Mouse (Mus musculus) stomach, embryonic 15.5 days (tissue): ENCODE results near the gene Ltbp4. TPM values are rescaled to one million over a fixed set of nuclear protein-coding genes. Genes with fewer than 3 reads are reported as not detected.
A peak's percentile ranks its signal among the peaks of the same experiment; 100 is the strongest.

ENCODE experiments used
- ATAC-seq: fragments of 200-750 bp; cut with Nextera tagmentation; 2 replicates; pipeline ENCODE4 v1.8.0; 2017; ENCODE audit warnings: low read depth, moderate number of reproducible peaks, moderate TSS enrichment; ENCODE audit not compliant: insufficient read depth, low FRiP score
- H3K27ac ChIP-seq: fragments of 300-500 bp; sonication (generic); 2 replicates; pipeline ENCODE4 v1.5.1; 2015; ENCODE audit warnings: mild to moderate bottlenecking, inconsistent platforms
- H3K27me3 ChIP-seq: fragments of 300-500 bp; sonication (generic); replicated peaks from 2 replicates; pipeline ENCODE4 v1.6.1; 2015; ENCODE audit warnings: inconsistent platforms
- H3K36me3 ChIP-seq: fragments of 300-500 bp; sonication (generic); 2 replicates; pipeline ENCODE4 v1.6.1; 2015; ENCODE audit warnings: inconsistent platforms
- H3K4me1 ChIP-seq: fragments of 300-500 bp; sonication (generic); 2 replicates; pipeline ENCODE4 v1.6.1; 2015; ENCODE audit warnings: inconsistent platforms
- H3K4me2 ChIP-seq: fragments of 300-500 bp; sonication (generic); 2 replicates; pipeline ENCODE4 v1.6.1; 2015; ENCODE audit warnings: mild to moderate bottlenecking, inconsistent platforms
- H3K4me3 ChIP-seq: fragments of 300-500 bp; sonication (generic); replicated peaks from 2 replicates; pipeline ENCODE4 v1.5.1; 2015; ENCODE audit warnings: inconsistent platforms
- H3K9ac ChIP-seq: fragments of 300-500 bp; sonication (generic); 2 replicates; pipeline ENCODE4 v1.6.1; 2015; ENCODE audit warnings: inconsistent platforms
- H3K9me3 ChIP-seq: fragments of 300-500 bp; sonication (generic); 2 replicates; pipeline ENCODE4 v1.6.1; 2016; ENCODE audit warnings: inconsistent platforms
- WGBS: fragments of 180-500 bp; shearing (Covaris S2); methylation state at CpG from one replicate; pipeline ENCODE4 v1.1.7; 2015; 5-methylcytosine and 5-hydroxymethylcytosine counted together
- polyA plus RNA-seq: library from polyadenylated mRNA; unstranded; fragments of >200 nt; fragmentation: Nextera tagmentation; extraction: Ambion mirVana; gene quantifications from 2 replicates; pipeline ENCODE4 v1.2.1, GENCODE M21; 2015

Gene Ltbp4
- polyA plus RNA-seq, 1 experiment from 2014 or later = 154 TPM

DNA sequence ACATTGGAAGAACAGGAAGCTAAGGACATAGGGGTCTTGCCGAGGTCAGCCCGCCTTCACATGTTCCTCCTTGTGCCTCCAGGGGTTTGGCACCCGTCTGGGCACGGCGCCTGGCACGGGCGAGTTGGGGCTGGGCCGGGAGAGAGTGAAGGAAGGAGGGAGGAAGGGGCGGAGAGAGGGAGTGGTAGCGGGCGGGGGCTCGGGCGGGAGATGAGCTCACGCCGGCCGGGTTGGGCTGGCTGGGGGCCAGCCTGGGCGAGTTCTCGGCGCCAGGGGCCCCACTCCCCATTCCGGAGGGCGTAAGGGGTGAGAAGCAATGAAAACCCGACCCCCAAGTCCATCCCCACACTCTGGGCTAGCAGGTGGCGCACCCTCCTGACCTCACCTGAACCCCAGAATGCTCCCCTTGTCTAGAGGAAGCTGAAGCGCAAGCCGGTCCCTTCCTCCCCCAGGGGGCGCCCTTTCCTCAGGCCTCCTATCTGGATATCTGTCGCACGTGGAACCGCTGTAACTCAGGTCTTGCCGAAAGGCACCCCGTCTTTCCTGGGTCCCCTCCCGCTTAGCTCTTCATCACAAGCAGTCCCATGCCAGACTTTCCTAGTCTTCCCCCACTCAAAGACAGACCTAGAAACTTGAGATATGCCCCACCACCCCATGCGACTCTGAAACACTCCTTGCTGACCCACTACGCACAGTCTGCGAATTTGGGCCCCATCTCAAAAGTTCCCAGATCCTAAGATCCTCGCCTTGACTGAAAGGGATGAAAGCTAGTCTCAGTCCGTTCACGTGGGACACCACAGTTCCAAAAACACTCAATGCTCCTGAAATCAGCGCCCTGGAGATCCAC, 4.9 kb downstream of the Ltbp4 start:
- H3K4me2 ChIP-seq = peak overlapping the region; percentile 89
- peaks cover 29% of the 10 kb centered on the region for H3K27me3 ChIP-seq
- peaks cover 62% of the 10 kb centered on the region for H3K4me1 ChIP-seq
- H3K36me3 ChIP-seq = peaks cover under 1% of the 10 kb centered on the region; the same call in 1 of the 2 replicates
- H3K27ac ChIP-seq = peak overlapping the region; percentile 95
- no peaks in the 10 kb centered on the region for H3K9me3 ChIP-seq
- peak overlapping the region; percentile 85 for H3K9ac ChIP-seq
- 1% methylated on average over 33 of the region's 39 CpGs for WGBS
- ATAC-seq = peak; percentile 11; the same call in 1 of the 2 replicates
- H3K4me3 ChIP-seq = peak overlapping the region; percentile 71

DNA sequence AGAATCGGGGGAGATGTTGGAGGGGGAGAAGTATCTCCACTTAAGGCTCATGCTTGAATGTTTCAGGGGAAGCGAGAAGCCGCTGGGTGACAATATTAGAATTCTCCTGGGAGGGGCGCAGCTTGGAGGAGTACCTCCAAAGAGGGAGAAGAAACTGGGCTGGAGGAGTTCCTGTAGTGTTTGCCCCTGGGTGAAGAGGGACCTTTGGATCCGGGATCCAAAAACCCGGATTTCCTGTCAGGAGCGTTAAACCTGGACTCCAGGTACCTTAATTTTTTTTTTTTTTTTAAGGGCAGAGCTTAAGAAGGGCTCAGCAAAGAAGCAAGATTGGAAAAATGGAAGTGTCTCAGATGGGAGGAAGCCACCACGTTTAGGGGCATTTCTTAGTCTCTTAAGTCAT, 5.6 kb downstream of the Ltbp4 start:
- H3K4me2 ChIP-seq = peak overlapping the region; percentile 89
- no peak for ATAC-seq
- peak overlapping the region; percentile 95 for H3K27ac ChIP-seq
- WGBS = 2% methylated on average over 8 of the region's 8 CpGs
- peaks cover 30% of the 10 kb centered on the region for H3K27me3 ChIP-seq
- H3K4me1 ChIP-seq = peaks cover 55% of the 10 kb centered on the region
- peak overlapping the region; percentile 85 for H3K9ac ChIP-seq
- H3K4me3 ChIP-seq = peak overlapping the region; percentile 71
- H3K9me3 ChIP-seq = no peaks in the 10 kb centered on the region
- peaks cover 8% of the 10 kb centered on the region for H3K36me3 ChIP-seq

DNA sequence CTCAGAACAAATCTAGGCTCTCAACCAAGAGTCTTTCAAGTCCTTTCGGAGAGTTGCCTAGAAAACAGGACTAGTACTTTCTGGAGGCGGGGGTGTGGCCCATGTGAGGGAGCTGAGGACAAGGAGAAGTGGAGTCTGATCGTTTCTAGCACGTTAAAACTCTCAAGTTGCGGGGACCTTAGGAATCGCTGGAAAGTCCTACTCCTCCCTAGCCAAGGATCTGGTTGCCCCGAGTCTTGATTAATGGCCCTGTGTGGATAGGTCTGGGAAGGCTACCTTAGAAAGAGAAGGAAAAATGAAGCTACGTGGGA, 6.0 kb downstream of the Ltbp4 start:
- peak overlapping the region; percentile 85; the same call in 1 of the 2 replicates for H3K9ac ChIP-seq
- H3K4me3 ChIP-seq = peak overlapping the region; percentile 71
- H3K4me1 ChIP-seq = peaks cover 54% of the 10 kb centered on the region
- H3K27me3 ChIP-seq = peaks cover 32% of the 10 kb centered on the region
- H3K27ac ChIP-seq = peak overlapping the region; percentile 95
- H3K36me3 ChIP-seq = peaks cover 8% of the 10 kb centered on the region
- WGBS = 0% methylated on average over 8 of the region's 8 CpGs
- no peak for ATAC-seq
- peak overlapping the region; percentile 89 for H3K4me2 ChIP-seq
- no peaks in the 10 kb centered on the region for H3K9me3 ChIP-seq

DNA sequence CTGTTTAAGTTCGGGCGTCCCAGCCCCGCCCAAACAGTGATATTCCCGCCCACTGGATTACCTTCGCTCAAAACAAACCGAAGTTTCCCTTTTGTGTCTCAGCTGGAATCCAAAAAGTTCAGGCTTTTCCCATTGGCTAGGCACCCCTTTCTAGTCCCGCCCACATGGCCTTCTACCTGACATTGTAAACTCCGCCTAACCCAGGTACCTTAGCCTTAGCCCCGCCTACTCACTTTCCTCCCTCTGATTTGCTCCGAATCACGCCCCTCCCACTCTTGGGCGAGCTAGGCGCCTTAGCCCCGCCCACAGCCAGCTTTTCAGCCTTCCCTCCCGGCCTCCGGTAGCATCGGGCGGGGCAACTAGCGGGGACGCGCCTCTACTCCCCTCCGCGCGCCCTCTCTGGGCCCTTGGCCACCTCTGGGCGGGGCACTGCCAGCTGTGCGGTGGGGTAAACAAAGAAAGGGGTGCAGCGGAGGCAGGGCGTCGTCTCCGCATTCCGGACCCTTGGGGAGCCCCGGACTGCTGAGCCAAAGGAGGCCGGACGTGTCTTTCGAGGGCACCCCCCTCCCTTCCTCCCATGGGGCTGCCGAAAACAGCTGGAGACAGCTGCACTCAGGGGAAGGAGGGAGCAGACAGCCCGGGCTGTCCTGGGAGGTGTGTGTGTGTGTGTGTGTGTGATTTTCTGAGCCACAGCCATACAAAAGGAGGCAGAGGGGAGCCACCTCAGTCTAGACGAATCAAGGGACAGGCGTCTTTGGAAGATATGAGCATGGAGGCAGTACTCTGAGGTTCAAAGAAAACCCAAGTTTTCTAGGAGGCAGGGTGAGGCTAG, 6.6 kb downstream of the Ltbp4 start:
- ATAC-seq = peak; percentile 53
- peak overlapping the region; percentile 71 for H3K4me3 ChIP-seq
- peaks cover 27% of the 10 kb centered on the region; the same call in 1 of the 2 replicates for H3K27me3 ChIP-seq
- peaks cover 51% of the 10 kb centered on the region for H3K4me1 ChIP-seq
- peak overlapping the region; percentile 95 for H3K27ac ChIP-seq
- H3K36me3 ChIP-seq = peaks cover 8% of the 10 kb centered on the region
- H3K9ac ChIP-seq = no peak overlapping the region
- no peaks in the 10 kb centered on the region for H3K9me3 ChIP-seq
- under 1% methylated on average over 39 of the region's 39 CpGs for WGBS
- H3K4me2 ChIP-seq = peak overlapping the region; percentile 89

DNA sequence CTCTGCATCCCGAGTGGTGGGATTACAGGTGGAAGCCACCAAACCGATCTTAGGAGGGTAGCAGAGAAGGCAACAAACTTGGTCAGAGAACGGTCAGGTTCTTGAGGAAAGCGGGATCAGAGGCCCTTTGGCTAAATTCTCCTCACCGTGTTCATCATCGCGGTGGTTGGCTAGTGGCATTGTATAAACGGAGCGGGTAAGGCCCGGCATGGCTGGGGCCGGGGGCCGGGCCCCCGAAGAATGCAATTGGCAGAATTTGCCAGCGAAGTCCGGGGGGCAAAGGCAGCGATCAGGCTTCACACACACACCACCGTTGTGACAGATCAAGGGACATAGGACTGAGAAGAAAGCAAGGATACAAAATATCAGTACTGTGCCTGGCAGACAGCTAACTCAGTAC, 7.5 kb downstream of the Ltbp4 start:
- H3K36me3 ChIP-seq = peaks cover 8% of the 10 kb centered on the region
- WGBS = 27% methylated on average over 17 of the region's 17 CpGs
- H3K9ac ChIP-seq = no peak overlapping the region
- H3K27ac ChIP-seq = peak overlapping the region; percentile 95
- H3K9me3 ChIP-seq = no peaks in the 10 kb centered on the region
- no peak for ATAC-seq
- peak overlapping the region; percentile 71 for H3K4me3 ChIP-seq
- peaks cover 50% of the 10 kb centered on the region for H3K4me1 ChIP-seq
- H3K27me3 ChIP-seq = peaks cover 27% of the 10 kb centered on the region; the same call in 1 of the 2 replicates
- H3K4me2 ChIP-seq = peak overlapping the region; percentile 89

DNA sequence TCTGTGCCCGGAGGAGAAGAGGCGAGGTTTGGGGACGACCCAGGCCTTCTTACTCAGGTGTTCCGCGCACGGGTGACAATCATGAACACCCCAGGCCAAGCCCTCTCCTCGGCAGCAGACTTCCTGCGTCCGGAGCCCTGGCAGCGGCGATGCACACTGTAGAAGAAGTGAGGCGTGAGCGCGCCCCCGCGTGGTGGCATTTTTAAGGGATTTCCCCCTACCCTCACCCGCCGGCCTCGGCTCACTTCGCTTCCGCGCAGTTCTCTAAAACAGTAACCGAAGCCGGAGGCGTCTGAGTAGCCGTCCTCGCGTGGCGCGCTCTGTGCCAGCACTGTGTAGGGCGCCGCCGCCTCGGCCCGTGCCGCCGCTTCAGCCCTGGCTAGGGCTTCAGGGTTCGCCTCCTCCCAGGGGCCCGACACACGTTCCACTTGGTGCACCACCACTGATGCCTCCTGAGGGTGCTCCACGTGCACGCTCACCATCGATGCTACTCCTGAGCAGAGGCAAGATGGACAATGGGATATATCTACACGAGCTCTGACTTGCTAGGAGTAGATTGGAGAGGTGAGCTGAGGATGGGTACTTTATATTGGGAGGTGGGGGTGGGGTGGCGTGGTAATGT, 8.1 kb downstream of the Ltbp4 start:
- no peaks in the 10 kb centered on the region for H3K9me3 ChIP-seq
- H3K27me3 ChIP-seq = peaks cover 23% of the 10 kb centered on the region; the same call in 1 of the 2 replicates
- H3K4me2 ChIP-seq = peak overlapping the region; percentile 89
- H3K4me1 ChIP-seq = peaks cover 45% of the 10 kb centered on the region
- 9% methylated on average over 45 of the region's 45 CpGs for WGBS
- H3K36me3 ChIP-seq = peaks cover 8% of the 10 kb centered on the region
- peak overlapping the region; percentile 71 for H3K4me3 ChIP-seq
- H3K27ac ChIP-seq = peak overlapping the region; percentile 41; the same call in 1 of the 2 replicates
- ATAC-seq = no peak
- H3K9ac ChIP-seq = no peak overlapping the region

DNA sequence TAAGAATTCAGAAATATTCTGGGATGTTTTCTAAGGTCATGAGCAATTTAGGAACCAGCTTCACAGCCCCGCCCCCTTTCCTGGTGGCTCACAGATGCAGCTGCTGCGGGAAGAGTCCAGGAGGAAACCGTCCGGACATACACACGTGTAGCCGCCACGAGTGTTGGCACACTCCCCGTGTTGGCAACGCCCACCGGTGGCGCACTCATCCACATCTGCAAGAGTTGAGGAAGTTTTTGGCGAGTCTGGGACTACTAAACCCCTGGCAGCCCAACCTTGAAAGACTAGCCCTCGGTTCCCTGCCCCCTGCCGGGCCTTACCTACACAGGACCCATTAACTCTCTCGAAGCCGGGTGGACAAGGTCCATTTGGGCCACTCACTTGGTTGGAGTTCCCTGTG, 8.8 kb downstream of the Ltbp4 start:
- peaks cover 37% of the 10 kb centered on the region for H3K4me1 ChIP-seq
- no peak for ATAC-seq
- no peak overlapping the region for H3K27ac ChIP-seq
- no peak overlapping the region for H3K9ac ChIP-seq
- no peak overlapping the region for H3K4me3 ChIP-seq
- H3K4me2 ChIP-seq = no peak overlapping the region; the same call in 1 of the 2 replicates
- H3K36me3 ChIP-seq = peaks cover 13% of the 10 kb centered on the region
- H3K9me3 ChIP-seq = no peaks in the 10 kb centered on the region
- peaks cover 20% of the 10 kb centered on the region; the same call in 1 of the 2 replicates for H3K27me3 ChIP-seq
- 36% methylated on average over 16 of the region's 16 CpGs for WGBS

DNA sequence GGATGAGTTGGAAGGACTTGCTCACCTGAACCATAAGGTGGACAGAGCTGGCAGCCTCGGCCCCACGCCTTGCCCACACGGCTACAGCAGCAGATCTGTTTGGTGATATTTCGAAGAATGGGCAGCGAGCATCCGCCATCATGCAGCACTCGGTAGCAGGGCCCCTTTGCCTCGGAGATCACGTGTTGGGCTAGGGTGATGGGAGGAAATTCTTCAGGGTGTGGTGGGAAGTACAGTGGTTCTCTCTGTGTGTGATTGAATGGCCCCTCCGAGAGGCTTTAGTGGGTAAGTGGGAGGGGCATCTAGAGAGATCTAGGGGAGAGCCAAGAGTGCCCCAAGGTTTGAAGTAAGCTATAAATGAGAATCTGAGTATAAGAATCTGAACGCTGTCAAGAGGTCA, 9.3 kb downstream of the Ltbp4 start:
- H3K27ac ChIP-seq = no peak overlapping the region
- peaks cover 15% of the 10 kb centered on the region; the same call in 1 of the 2 replicates for H3K27me3 ChIP-seq
- H3K4me1 ChIP-seq = peaks cover 32% of the 10 kb centered on the region
- H3K9me3 ChIP-seq = no peaks in the 10 kb centered on the region
- no peak for ATAC-seq
- H3K4me3 ChIP-seq = no peak overlapping the region
- H3K9ac ChIP-seq = no peak overlapping the region
- H3K4me2 ChIP-seq = no peak overlapping the region
- H3K36me3 ChIP-seq = peaks cover 17% of the 10 kb centered on the region
- WGBS = 79% methylated on average over 11 of the region's 11 CpGs

DNA sequence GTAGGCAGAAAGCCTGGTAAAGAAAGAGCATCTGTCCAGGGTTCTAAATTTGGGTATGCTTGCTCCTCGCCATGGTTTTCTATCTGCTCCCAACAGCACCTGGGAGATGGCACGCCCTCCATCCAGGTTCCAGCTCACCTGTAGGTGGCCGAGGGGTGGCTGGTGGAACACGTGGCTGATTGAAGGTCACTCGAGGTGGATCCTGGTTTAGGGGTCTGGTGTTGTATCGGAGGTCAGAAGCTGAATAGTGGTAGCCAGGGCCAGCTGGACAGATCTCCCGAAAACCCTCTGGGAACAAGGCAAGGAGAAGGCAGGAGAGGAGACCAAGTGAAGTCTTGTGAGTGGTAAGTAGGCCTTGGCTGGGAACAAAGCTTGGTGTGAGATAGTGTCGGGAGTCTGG, 10.0 kb downstream of the Ltbp4 start:
- H3K4me3 ChIP-seq = no peak overlapping the region
- WGBS = 95% methylated on average over 8 of the region's 8 CpGs
- peaks cover 29% of the 10 kb centered on the region for H3K4me1 ChIP-seq
- H3K4me2 ChIP-seq = no peak overlapping the region
- no peak overlapping the region for H3K9ac ChIP-seq
- H3K27ac ChIP-seq = no peak overlapping the region
- H3K9me3 ChIP-seq = no peaks in the 10 kb centered on the region
- H3K27me3 ChIP-seq = peaks cover 13% of the 10 kb centered on the region; the same call in 1 of the 2 replicates
- peaks cover 22% of the 10 kb centered on the region for H3K36me3 ChIP-seq
- ATAC-seq = no peak

DNA sequence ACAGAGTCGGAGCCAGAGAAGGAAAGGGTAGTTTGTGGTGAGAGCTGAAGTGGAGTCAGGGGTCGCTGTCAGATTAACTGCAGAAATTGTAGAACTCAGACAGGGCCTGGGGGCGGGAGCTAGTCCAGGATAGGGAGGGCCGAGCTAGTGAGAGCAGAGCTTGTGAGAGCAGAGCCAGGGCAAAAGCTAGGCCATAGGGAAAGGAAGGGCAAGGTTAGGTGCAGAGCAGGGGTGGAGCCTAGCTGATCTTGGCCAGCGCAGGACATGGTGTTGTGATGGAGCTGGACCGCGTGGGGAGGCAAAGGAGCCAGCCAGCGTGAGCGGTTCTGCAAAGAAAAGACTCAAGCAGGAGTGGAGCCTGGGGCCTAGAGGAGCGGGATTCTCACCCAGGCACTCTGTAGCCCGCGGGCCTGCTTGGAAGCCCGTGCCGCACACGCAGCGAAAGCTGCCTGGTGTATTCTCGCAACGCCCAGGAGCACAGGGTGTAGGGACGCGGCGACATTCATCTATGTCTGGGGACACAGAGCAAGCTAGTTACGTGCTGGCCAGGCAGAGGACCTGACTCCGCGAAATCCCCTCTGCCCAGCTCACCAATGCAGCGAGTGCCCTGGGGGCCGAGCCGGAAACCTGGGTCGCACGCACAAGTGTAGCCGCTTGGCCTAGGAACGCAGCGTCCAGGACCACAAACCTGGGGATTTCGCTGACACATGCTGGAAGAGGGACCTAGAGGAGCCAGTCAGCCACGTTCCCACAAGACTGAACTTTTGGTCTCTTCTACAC, 11.2 kb downstream of the Ltbp4 start:
- ATAC-seq = no peak
- Histone ChIP-seq H3K9me3 (no peaks in the 10 kb centered on the region), H3K9ac (no peak overlapping the region), H3K4me2 (peak overlapping the region; percentile 47), H3K27me3 (peaks cover 10% of the 10 kb centered on the region; the same call in 1 of the 2 replicates), H3K4me3 (no peak overlapping the region), H3K4me1 (peaks cover 24% of the 10 kb centered on the region), H3K27ac (no peak overlapping the region), H3K36me3 (peaks cover 30% of the 10 kb centered on the region)
- WGBS = 53% methylated on average over 34 of the region's 34 CpGs

DNA sequence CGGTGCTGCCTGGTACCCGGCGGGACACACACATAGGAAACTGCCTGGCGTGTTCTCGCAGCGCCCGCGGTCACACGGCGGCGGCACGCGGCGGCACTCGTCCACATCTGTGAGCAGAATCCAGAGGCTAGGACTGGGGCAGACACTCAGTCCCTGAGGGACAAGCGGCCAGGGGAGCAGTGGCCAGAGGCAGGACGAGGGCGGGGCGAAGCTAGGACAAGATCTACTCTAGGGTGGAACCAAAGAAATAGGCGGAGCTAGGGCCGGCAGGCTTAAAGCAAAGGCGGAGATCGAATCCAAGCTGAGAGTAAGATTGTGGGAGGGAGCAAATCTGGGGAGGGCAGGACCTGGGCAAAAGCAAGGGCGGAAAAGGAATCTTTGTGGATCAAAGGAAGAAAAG, 11.8 kb downstream of the Ltbp4 start:
- Histone ChIP-seq H3K4me3 (peak overlapping the region; percentile 23; the same call in 1 of the 2 replicates), H3K4me2 (peak overlapping the region; percentile 47), H3K9ac (no peak overlapping the region), H3K27me3 (peaks cover 10% of the 10 kb centered on the region; the same call in 1 of the 2 replicates), H3K36me3 (peaks cover 30% of the 10 kb centered on the region), H3K27ac (no peak overlapping the region), H3K9me3 (no peaks in the 10 kb centered on the region), H3K4me1 (peaks cover 24% of the 10 kb centered on the region)
- no peak; the same call in 1 of the 2 replicates for ATAC-seq
- WGBS = 22% methylated on average over 24 of the region's 24 CpGs
